Mouse (Mus musculus): ENCODE data around the gene Renbp.

Renbp gene
- long read RNA-seq, experiment 1, transcript Renbp-202 (11 exons, 1,418 nt) = major isoform, 25 of 30 reads
- long read RNA-seq, experiment 1, partial matches to known transcripts = 1 of 30 reads
- long read RNA-seq, experiment 1, other reads (novel, unspliced or antisense) = 1 of 30 reads
- long read RNA-seq, experiment 2, transcript Renbp-202 (11 exons, 1,418 nt) = major isoform, 35 of 45 reads
- long read RNA-seq, experiment 2, partial matches to known transcripts = 2 of 45 reads
- long read RNA-seq, experiment 2, other reads (novel, unspliced or antisense) = 6 of 45 reads

GRCm38 (mm10) chrX:73930402-73931062 is at the start of gene Renbp:
Gene Renbp, minus strand, starts transcription at chrX:73930850.
- intact Hi-C loops (cut with DNase I) = no loop called here

- intact Hi-C loops (cut with DNase I) = no loop called here
Measured at GRCm38 (mm10) chrX:73977783-73978182, 47.1 kb upstream of the Renbp start.

GRCm38 (mm10) chrX:73976283-73976682 is 45.6 kb upstream of the Renbp start:
- intact Hi-C loops (cut with DNase I) = no loop called here

- intact Hi-C loops (cut with DNase I) = no loop called here
Measured at GRCm38 (mm10) chrX:73972774-73973173, 42.1 kb upstream of the Renbp start.

GRCm38 (mm10) chrX:73970781-73971180 is 40.1 kb upstream of the Renbp start:
- intact Hi-C loops (cut with DNase I) = no loop called here

GRCm38 (mm10) chrX:73969729-73970128 is 39.1 kb upstream of the Renbp start:
- intact Hi-C loops (cut with DNase I) = loop anchor here (2.0 kb wide), 1 partner anchor 53 kb away; the partner anchor contains the start of gene Irak1

- intact Hi-C loops (cut with DNase I) = loop anchor here (2.0 kb wide), 1 partner anchor 54 kb away; the partner anchor contains the start of gene Irak1
Measured at GRCm38 (mm10) chrX:73969167-73969566, 38.5 kb upstream of the Renbp start.

- intact Hi-C loops (cut with DNase I) = loop anchor here (2.0 kb wide), 1 partner anchor 55 kb away; the partner anchor contains the start of gene Irak1
Measured at GRCm38 (mm10) chrX:73967177-73968075, 36.8 kb upstream of the Renbp start.

GRCm38 (mm10) chrX:73966248-73967176 is 35.9 kb upstream of the Renbp start, which contains the start of gene Hcfc1:
Gene Hcfc1, minus strand, starts transcription at chrX:73966357.
- intact Hi-C loops (cut with DNase I) = no loop called here

GRCm38 (mm10) chrX:73965307-73965706 is 34.7 kb upstream of the Renbp start:
- intact Hi-C loops (cut with DNase I) = no loop called here

GRCm38 (mm10) chrX:73964363-73964762 is 33.7 kb upstream of the Renbp start:
- intact Hi-C loops (cut with DNase I) = no loop called here

- intact Hi-C loops (cut with DNase I) = no loop called here
Measured at GRCm38 (mm10) chrX:73954988-73955387, 24.3 kb upstream of the Renbp start.

- intact Hi-C loops (cut with DNase I) = no loop called here
Measured at GRCm38 (mm10) chrX:73952603-73953002, 22.0 kb upstream of the Renbp start.

- intact Hi-C loops (cut with DNase I) = loop anchor here (5.0 kb wide), 1 partner anchor 152 kb away; no protein-coding TSS in a partner anchor
Measured at GRCm38 (mm10) chrX:73949341-73949740, 18.7 kb upstream of the Renbp start.

- intact Hi-C loops (cut with DNase I) = loop anchor here (5.0 kb wide), 1 partner anchor 151 kb away; no protein-coding TSS in a partner anchor
Measured at GRCm38 (mm10) chrX:73948647-73949046, 18.0 kb upstream of the Renbp start.

GRCm38 (mm10) chrX:73946896-73947295 is 16.2 kb upstream of the Renbp start:
- intact Hi-C loops (cut with DNase I) = loop anchor here (5.0 kb wide), 1 partner anchor 150 kb away; no protein-coding TSS in a partner anchor

- intact Hi-C loops (cut with DNase I) = no loop called here
Measured at GRCm38 (mm10) chrX:73942294-73942693, 11.6 kb upstream of the Renbp start.

- intact Hi-C loops (cut with DNase I) = no loop called here
Measured at GRCm38 (mm10) chrX:73941860-73942259, 11.2 kb upstream of the Renbp start.

- intact Hi-C loops (cut with DNase I) = no loop called here
Measured at GRCm38 (mm10) chrX:73931871-73932270, 1.2 kb upstream of the Renbp start.

GRCm38 (mm10) chrX:73922550-73922882 is 8.1 kb downstream of the Renbp start:
- intact Hi-C loops (cut with DNase I) = no loop called here

Measured in adrenal gland (tissue).